Mouse (Mus musculus) forebrain, embryonic 12.5 days (tissue): ENCODE measurements at regions not wholly inside any gene's neighbourhood (a gene's known extent, or its start where the extent isn't known, plus 50 kb on each side); places are given as distances from the start of the nearest gene placed in this dataset.

Experiments
- ATAC-seq: fragments of 200-750 bp; cut with Nextera tagmentation; 2 replicates; pipeline ENCODE4 v1.8.0; 2017; ENCODE audit warnings: moderate TSS enrichment; ENCODE audit not compliant: low FRiP score
- H3K27ac ChIP-seq: fragments of 300-500 bp; sonication (generic); 2 replicates; pipeline ENCODE4 v1.5.1; 2016; ENCODE audit warnings: mild to moderate bottlenecking
- H3K27me3 ChIP-seq: fragments of 300-500 bp; sonication (generic); 2 replicates; pipeline ENCODE4 v1.6.1; 2016; ENCODE audit warnings: mild to moderate bottlenecking
- H3K36me3 ChIP-seq: fragments of 300-500 bp; sonication (generic); replicated peaks from 2 replicates; pipeline ENCODE4 v1.6.1; 2016; ENCODE audit warnings: mild to moderate bottlenecking
- H3K4me1 ChIP-seq: fragments of 300-500 bp; sonication (generic); 2 replicates; pipeline ENCODE4 v1.6.1; 2016
- H3K4me2 ChIP-seq: fragments of 300-500 bp; sonication (generic); 2 replicates; pipeline ENCODE4 v1.6.1; 2016; ENCODE audit warnings: mild to moderate bottlenecking, moderate library complexity
- H3K4me3 ChIP-seq: fragments of 300-500 bp; sonication (generic); replicated peaks from 2 replicates; pipeline ENCODE4 v1.5.1; 2016; ENCODE audit warnings: mild to moderate bottlenecking
- H3K9ac ChIP-seq: fragments of 300-500 bp; sonication (generic); 2 replicates; pipeline ENCODE4 v1.6.1; 2016; ENCODE audit warnings: mild to moderate bottlenecking
- H3K9me3 ChIP-seq: fragments of 300-500 bp; sonication (generic); 2 replicates; pipeline ENCODE4 v1.6.1; 2016
- WGBS: fragments of 180-500 bp; shearing (Covaris S2); methylation state at CpG from one replicate; pipeline ENCODE4 v1.1.7; 2016; 5-methylcytosine and 5-hydroxymethylcytosine counted together

- Histone ChIP-seq H3K9me3 (no peaks in the 10 kb centered on the region), H3K9ac (no peak overlapping the region), H3K27me3 (no peaks in the 10 kb centered on the region), H3K4me2 (no peak overlapping the region), H3K4me3 (no peak overlapping the region), H3K4me1 (peaks cover 13% of the 10 kb centered on the region), H3K27ac (no peak overlapping the region), H3K36me3 (no peaks in the 10 kb centered on the region)
- WGBS: 90% methylated on average over 7 of the region's 7 CpGs
- no peak for ATAC-seq
Measured at GRCm38 (mm10) chr3:133599731-133600130, 54.8 kb upstream of the Tet2 start.

GRCm38 (mm10) chr3:133600447-133601220 lies 55.7 kb upstream of the Tet2 start:
- WGBS: 13% methylated on average over 11 of the region's 11 CpGs
- peak; percentile 80; the same call in 1 of the 2 replicates for ATAC-seq
- Histone ChIP-seq H3K4me3 (no peak overlapping the region), H3K36me3 (no peaks in the 10 kb centered on the region), H3K9me3 (no peaks in the 10 kb centered on the region), H3K9ac (no peak overlapping the region), H3K27ac (peak overlapping the region; percentile 9; the same call in 1 of the 2 replicates), H3K27me3 (no peaks in the 10 kb centered on the region), H3K4me2 (peak overlapping the region; percentile 27), H3K4me1 (peaks cover 13% of the 10 kb centered on the region)

- peaks cover 8% of the 10 kb centered on the region for H3K4me1 ChIP-seq
- no peak overlapping the region for H3K27ac ChIP-seq
- 89% methylated on average over 6 of the region's 6 CpGs for WGBS
- H3K9me3 ChIP-seq: no peaks in the 10 kb centered on the region
- H3K27me3 ChIP-seq: no peaks in the 10 kb centered on the region
- no peak for ATAC-seq
- H3K4me3 ChIP-seq: no peak overlapping the region
- no peaks in the 10 kb centered on the region for H3K36me3 ChIP-seq
- H3K9ac ChIP-seq: no peak overlapping the region
- no peak overlapping the region for H3K4me2 ChIP-seq
Measured at GRCm38 (mm10) chr3:133605460-133605859, 60.5 kb upstream of the Tet2 start.

- no peaks in the 10 kb centered on the region for H3K36me3 ChIP-seq
- no peak overlapping the region for H3K4me3 ChIP-seq
- ATAC-seq: no peak
- peaks cover under 1% of the 10 kb centered on the region; the same call in 1 of the 2 replicates for H3K4me1 ChIP-seq
- no peak overlapping the region for H3K27ac ChIP-seq
- no peak overlapping the region for H3K4me2 ChIP-seq
- H3K27me3 ChIP-seq: no peaks in the 10 kb centered on the region
- no peaks in the 10 kb centered on the region for H3K9me3 ChIP-seq
- WGBS: 88% methylated on average over 3 of the region's 3 CpGs
- no peak overlapping the region for H3K9ac ChIP-seq
Measured at GRCm38 (mm10) chr3:133608845-133609261, 63.9 kb upstream of the Tet2 start.

GRCm38 (mm10) chr3:133613836-133614711 lies 69.1 kb upstream of the Tet2 start:
- peak overlapping the region; percentile 23 for H3K4me3 ChIP-seq
- peak overlapping the region; percentile 68 for H3K27ac ChIP-seq
- no peaks in the 10 kb centered on the region for H3K9me3 ChIP-seq
- no peaks in the 10 kb centered on the region for H3K36me3 ChIP-seq
- H3K27me3 ChIP-seq: no peaks in the 10 kb centered on the region
- WGBS: 22% methylated on average over 12 of the region's 12 CpGs
- ATAC-seq: peak; percentile 43
- peak overlapping the region; percentile 46 for H3K4me2 ChIP-seq
- H3K9ac ChIP-seq: no peak overlapping the region
- H3K4me1 ChIP-seq: peaks cover 9% of the 10 kb centered on the region

- 32% methylated on average over 14 of the region's 14 CpGs for WGBS
- Histone ChIP-seq H3K9ac (no peak overlapping the region), H3K27ac (peak overlapping the region; percentile 68), H3K9me3 (no peaks in the 10 kb centered on the region), H3K4me3 (peak overlapping the region; percentile 23), H3K4me2 (peak overlapping the region; percentile 46), H3K4me1 (peaks cover 9% of the 10 kb centered on the region), H3K36me3 (no peaks in the 10 kb centered on the region), H3K27me3 (no peaks in the 10 kb centered on the region)
- peak; percentile 77 for ATAC-seq
Measured at GRCm38 (mm10) chr3:133614712-133615426, 69.9 kb upstream of the Tet2 start.

GRCm38 (mm10) chr3:133617036-133617435 lies 72.1 kb upstream of the Tet2 start:
- 41% methylated on average over 2 of the region's 2 CpGs for WGBS
- H3K27me3 ChIP-seq: no peaks in the 10 kb centered on the region

GRCm38 (mm10) chr3:133618491-133618890 lies 73.6 kb upstream of the Tet2 start:
- H3K9ac ChIP-seq: no peak overlapping the region
- 94% methylated on average over 3 of the region's 3 CpGs for WGBS

More at GRCm38 (mm10) chr3:133617036-133617435, 72.1 kb upstream of the Tet2 start:
- Histone ChIP-seq H3K4me2 (no peak overlapping the region), H3K9ac (no peak overlapping the region), H3K9me3 (no peaks in the 10 kb centered on the region), H3K27ac (no peak overlapping the region), H3K4me3 (no peak overlapping the region), H3K36me3 (no peaks in the 10 kb centered on the region), H3K4me1 (peaks cover 9% of the 10 kb centered on the region)
- no peak for ATAC-seq

GRCm38 (mm10) chr3:133623201-133623744 lies 78.3 kb upstream of the Tet2 start:
- H3K27me3 ChIP-seq: no peaks in the 10 kb centered on the region
- H3K4me2 ChIP-seq: no peak overlapping the region
- WGBS: 79% methylated on average over 9 of the region's 9 CpGs
- H3K9ac ChIP-seq: no peak overlapping the region
- no peaks in the 10 kb centered on the region for H3K9me3 ChIP-seq
- H3K36me3 ChIP-seq: no peaks in the 10 kb centered on the region
- no peak for ATAC-seq
- no peak overlapping the region for H3K27ac ChIP-seq
- no peaks in the 10 kb centered on the region for H3K4me1 ChIP-seq
- H3K4me3 ChIP-seq: no peak overlapping the region

More at GRCm38 (mm10) chr3:133618491-133618890, 73.6 kb upstream of the Tet2 start:
- no peak for ATAC-seq
- Histone ChIP-seq H3K36me3 (no peaks in the 10 kb centered on the region), H3K27me3 (no peaks in the 10 kb centered on the region), H3K4me2 (no peak overlapping the region), H3K9me3 (no peaks in the 10 kb centered on the region), H3K4me1 (peaks cover 9% of the 10 kb centered on the region), H3K4me3 (no peak overlapping the region), H3K27ac (no peak overlapping the region)

- WGBS: 81% methylated on average over 3 of the region's 3 CpGs
- ATAC-seq: no peak
Measured at GRCm38 (mm10) chr3:133624079-133624875, 79.3 kb upstream of the Tet2 start.

GRCm38 (mm10) chr3:133625046-133625445 lies 80.1 kb upstream of the Tet2 start:
- Histone ChIP-seq H3K9me3 (no peaks in the 10 kb centered on the region), H3K9ac (no peak overlapping the region), H3K27me3 (no peaks in the 10 kb centered on the region), H3K27ac (no peak overlapping the region), H3K4me1 (no peaks in the 10 kb centered on the region), H3K4me3 (no peak overlapping the region), H3K36me3 (no peaks in the 10 kb centered on the region), H3K4me2 (no peak overlapping the region)
- no peak for ATAC-seq
- 91% methylated on average over 3 of the region's 3 CpGs for WGBS

More at GRCm38 (mm10) chr3:133624079-133624875, 79.3 kb upstream of the Tet2 start:
- no peaks in the 10 kb centered on the region for H3K9me3 ChIP-seq
- no peak overlapping the region for H3K4me2 ChIP-seq
- no peaks in the 10 kb centered on the region for H3K27me3 ChIP-seq
- no peak overlapping the region for H3K4me3 ChIP-seq
- H3K4me1 ChIP-seq: no peaks in the 10 kb centered on the region
- H3K27ac ChIP-seq: no peak overlapping the region
- H3K36me3 ChIP-seq: no peaks in the 10 kb centered on the region
- no peak overlapping the region for H3K9ac ChIP-seq
